ENCODE assay signal across 21 mouse cellular contexts in the genomic region with DNA sequence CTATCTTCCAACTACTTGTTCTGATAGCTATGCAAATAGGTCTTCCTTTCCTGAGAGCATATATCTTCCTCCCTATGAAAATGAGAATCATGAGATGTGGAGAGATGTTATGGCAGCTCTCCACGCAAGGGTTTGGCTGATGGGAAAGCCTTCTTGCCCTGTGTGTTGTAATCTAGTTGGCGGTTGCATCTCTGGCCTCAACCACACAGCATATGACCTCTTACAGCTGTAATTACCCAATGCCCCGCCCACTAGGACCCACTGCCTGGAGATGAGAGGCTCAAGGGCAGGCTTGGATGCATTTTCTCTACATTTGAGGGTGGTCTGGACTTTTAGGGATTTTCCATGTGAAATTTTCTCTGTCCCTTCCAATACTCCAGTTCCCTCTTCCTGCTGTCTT.
DNase-seq lines count a peak whose midpoint lies in the region; ATAC-seq lines count a peak whose summit lies in the region.
"Had no signal": no experiment of that assay in that cellular context is flagged by ENCODE, and none has a peak within 500 bp of the region (broad histone marks: within the 10 kb centered on the region; RNA-seq: fewer than 3 reads in every experiment).

No protein-coding gene starts in this region.

- no peak overlapping the region for H3K27ac ChIP-seq in liver, embryonic 12.5 days
- H3K27ac ChIP-seq in hindbrain, embryonic 14.5 days: no peak overlapping the region
- H3K27ac ChIP-seq: embryonic facial prominence, embryonic 10.5 days; forebrain, embryonic 13.5 days; hindbrain, embryonic 10.5 days; hindbrain, embryonic 15.5 days had no signal

- DNase-seq in liver (peak; percentile 15), NIH3T3 (ENCODE audit: low read depth) (peak; percentile 23)
- DNase-seq in lung, postnatal 14 days: no peak
- DNase-seq in hindbrain, embryonic 14.5 days (ENCODE audit: low spot score): no peak
- DNase-seq: B cell, adult 2 months; cerebellum, adult 11-12 months; cerebellum, adult 9-10 months; cerebellum, postnatal 25 days; forebrain, postnatal 0 days; gastrocnemius, postnatal 25 days; heart, adult 18-20 months had no signal

- H3K27me3 ChIP-seq in liver, embryonic 12.5 days (replicated peaks): no peaks in the 10 kb centered on the region
- H3K27me3 ChIP-seq in hindbrain, embryonic 14.5 days (ENCODE audit: control insufficient read depth, insufficient read depth, low read length): no peaks in the 10 kb centered on the region
- H3K27me3 ChIP-seq: forebrain, embryonic 13.5 days; heart, embryonic 12.5 days; hindbrain, embryonic 15.5 days had no signal

- peaks cover 11% of the 10 kb centered on the region for H3K4me1 ChIP-seq in liver, embryonic 12.5 days
- no peaks in the 10 kb centered on the region for H3K4me1 ChIP-seq in hindbrain, embryonic 14.5 days (replicated peaks; ENCODE audit: control insufficient read depth, insufficient read depth, low read length)
- H3K4me1 ChIP-seq: forebrain, embryonic 13.5 days; hindbrain, embryonic 10.5 days; hindbrain, embryonic 15.5 days had no signal

- H3K4me3 ChIP-seq in liver, embryonic 12.5 days: no peak overlapping the region
- H3K4me3 ChIP-seq in hindbrain, embryonic 14.5 days (replicated peaks; ENCODE audit: low read length): no peak overlapping the region
- H3K4me3 ChIP-seq: embryonic facial prominence, embryonic 10.5 days; forebrain, embryonic 13.5 days; heart, embryonic 12.5 days; hindbrain, embryonic 10.5 days; hindbrain, embryonic 15.5 days had no signal

- no peak for ATAC-seq in liver, embryonic 12.5 days
- peak; percentile 78 for ATAC-seq in common myeloid progenitor, adult 5-6 weeks (replicated peaks; ENCODE audit: low read depth, poor library complexity, severe bottlenecking)
- no peak for ATAC-seq in hindbrain, embryonic 14.5 days (ENCODE audit: low FRiP score)
- ATAC-seq: CD4-positive, CD25-positive, alpha-beta regulatory T cell, adult 4 months; forebrain, embryonic 13.5 days; forebrain, postnatal 0 days; intestine, embryonic 16.5 days had no signal

- H3K9me3 ChIP-seq in liver, embryonic 12.5 days (replicated peaks): no peaks in the 10 kb centered on the region
- H3K9me3 ChIP-seq in hindbrain, embryonic 14.5 days (ENCODE audit: control insufficient read depth, low read length): no peaks in the 10 kb centered on the region
- H3K9me3 ChIP-seq: embryonic facial prominence, embryonic 10.5 days; forebrain, embryonic 13.5 days; heart, embryonic 12.5 days; hindbrain, embryonic 10.5 days; hindbrain, embryonic 15.5 days had no signal

- H3K9ac ChIP-seq in liver, embryonic 12.5 days: no peak overlapping the region
- H3K9ac ChIP-seq in hindbrain, embryonic 14.5 days: no peak overlapping the region
- H3K9ac ChIP-seq: forebrain, embryonic 13.5 days; forebrain, postnatal 0 days; heart, embryonic 12.5 days; hindbrain, embryonic 15.5 days had no signal

- 44% methylated on average over 3 of the region's 3 CpGs for WGBS in liver, embryonic 12.5 days (ENCODE audit: insufficient replicate concordance)
- WGBS in hindbrain, embryonic 14.5 days: 82% methylated on average over 3 of the region's 3 CpGs

- no peak overlapping the region for H3K4me2 ChIP-seq in liver, embryonic 12.5 days
- H3K4me2 ChIP-seq in hindbrain, embryonic 14.5 days (replicated peaks): no peak overlapping the region
- H3K4me2 ChIP-seq: forebrain, embryonic 13.5 days; heart, embryonic 12.5 days; hindbrain, embryonic 15.5 days had no signal

- H3K36me3 ChIP-seq in liver, embryonic 12.5 days: no peaks in the 10 kb centered on the region
- H3K36me3 ChIP-seq in hindbrain, embryonic 14.5 days (replicated peaks; ENCODE audit: control insufficient read depth, insufficient read depth): no peaks in the 10 kb centered on the region
- H3K36me3 ChIP-seq: embryonic facial prominence, embryonic 10.5 days; G1E; heart, embryonic 12.5 days; hindbrain, embryonic 10.5 days; hindbrain, embryonic 15.5 days had no signal

Comparison
In these comparisons a context has a peak if more than half of its experiments do, and no peak if none do; other contexts are left out.
1. DNase-seq: peak in liver (single experiment) and NIH3T3 (single experiment); none in lung, postnatal 14 days (single experiment) and hindbrain, embryonic 14.5 days (single experiment).